Comparison of ENCODE assay signal across 12 mouse cellular contexts in genomic region chr5:146896973-146897372, GRCm38 (mm10). TPM values are rescaled to one million over a fixed set of nuclear protein-coding genes. Genes with fewer than 3 reads are reported as not detected.
DNase-seq lines count a peak whose midpoint lies in the region; ATAC-seq and TF ChIP-seq lines count a peak whose summit lies in the region.
"Had no signal": no experiment of that assay in that cellular context is flagged by ENCODE, and none has a peak within 500 bp of the region (broad histone marks: within the 10 kb centered on the region; RNA-seq: fewer than 3 reads in every experiment).

No protein-coding gene starts in this region.

- peak; percentile 10 for DNase-seq in heart, postnatal 4 days
- DNase-seq in ES-E14 (ENCODE audit: low read depth, low spot score) = no peak
- no peak for DNase-seq in adipocyte (ENCODE audit: low spot score)
- no peak for DNase-seq in hindbrain, postnatal 0 days (ENCODE audit: low spot score)
- DNase-seq in right cerebral cortex, postnatal 25 days = no peak
- DNase-seq: adrenal gland, postnatal 36 days; cerebellum, postnatal 25 days had no signal

- 63% methylated on average over 13 of the region's 13 CpGs for WGBS in heart, embryonic 11.5 days (ENCODE audit: insufficient replicate concordance)
- 77% methylated on average over 13 of the region's 13 CpGs for WGBS in hindbrain, postnatal 0 days

- H3K4me1 ChIP-seq in heart, embryonic 11.5 days (ENCODE audit: control insufficient read depth, insufficient read depth, low read length) = no peaks in the 10 kb centered on the region
- H3K4me1 ChIP-seq in ES-E14 (ENCODE audit: control insufficient read depth in 2 of 2, insufficient read depth in 2 of 2, low read length in 2 of 2, poor library complexity in 1 of 2) = peaks cover 0 to 5% of the 10 kb centered on the region in 2 experiments; a peak in 2 of 4 replicates
- H3K4me1 ChIP-seq in hindbrain, postnatal 0 days (ENCODE audit: insufficient read depth, low read length) = no peaks in the 10 kb centered on the region
- H3K4me1 ChIP-seq: forebrain, embryonic 10.5 days had no signal

- no peak for ATAC-seq in heart, embryonic 11.5 days (replicated peaks; ENCODE audit: insufficient number of reproducible peaks, low FRiP score, low TSS enrichment)
- peak; percentile 97 for ATAC-seq in inflammation-experienced regulatory T-cells, adult 6 months
- peak; percentile 96 for ATAC-seq in megakaryocyte progenitor cell, adult 5-6 weeks (replicated peaks; ENCODE audit: poor library complexity)
- no peak for ATAC-seq in hindbrain, postnatal 0 days

- H3K4me2 ChIP-seq in heart, embryonic 11.5 days = no peak overlapping the region
- no peak overlapping the region for H3K4me2 ChIP-seq in hindbrain, postnatal 0 days (ENCODE audit: low read depth, low read length)
- H3K4me2 ChIP-seq: hindbrain, embryonic 14.5 days had no signal

- no peak overlapping the region for H3K4me3 ChIP-seq in heart, embryonic 11.5 days (ENCODE audit: low read depth, low read length)
- H3K4me3 ChIP-seq in ES-E14 (ENCODE audit: insufficient read depth in 1 of 2, low read depth in 1 of 2, low read length in 2 of 2, poor library complexity in 1 of 2, severe bottlenecking in 1 of 2) = peak overlapping the region in 1 of 2 experiments; percentile 25; a peak in 1 of 4 replicates
- H3K4me3 ChIP-seq in hindbrain, postnatal 0 days (ENCODE audit: low read length) = no peak overlapping the region
- H3K4me3 ChIP-seq: forebrain, embryonic 10.5 days had no signal

- in situ Hi-C loops in ES-E14 (cut with MboI; ENCODE audit: low sequenced_read_pairs in 2 of 2, unreplicated experiment in 2 of 2) = loop anchor here in 1 of 2 experiments (10.0 kb wide), 1 partner anchor 192 kb away; no protein-coding TSS in a partner anchor

- H3K9me3 ChIP-seq in heart, embryonic 11.5 days (replicated peaks; ENCODE audit: control insufficient read depth, low read length) = no peaks in the 10 kb centered on the region
- H3K9me3 ChIP-seq in ES-E14 (ENCODE audit: control insufficient read depth, insufficient read depth, low read depth, low read length) = no peaks in the 10 kb centered on the region
- no peaks in the 10 kb centered on the region for H3K9me3 ChIP-seq in hindbrain, postnatal 0 days (ENCODE audit: low read length)
- H3K9me3 ChIP-seq: forebrain, embryonic 10.5 days had no signal

- no peak overlapping the region for H3K27ac ChIP-seq in heart, embryonic 11.5 days (ENCODE audit: low read depth, low read length)
- H3K27ac ChIP-seq in ES-E14 (ENCODE audit: insufficient read depth, low read depth, low read length, poor library complexity, severe bottlenecking) = no peak overlapping the region; the same call in 1 of the 2 replicates
- H3K27ac ChIP-seq in hindbrain, postnatal 0 days = no peak overlapping the region
- H3K27ac ChIP-seq: forebrain, embryonic 10.5 days; hindbrain, embryonic 14.5 days had no signal

- no peak overlapping the region for H3K9ac ChIP-seq in heart, embryonic 11.5 days (ENCODE audit: low read depth, low read length)
- H3K9ac ChIP-seq in ES-E14 (ENCODE audit: insufficient read depth, low read depth, low read length, poor library complexity, severe bottlenecking) = peak overlapping the region; percentile 2; the same call in 1 of the 2 replicates
- no peak overlapping the region for H3K9ac ChIP-seq in hindbrain, postnatal 0 days (replicated peaks; ENCODE audit: low read length)
- H3K9ac ChIP-seq: hindbrain, embryonic 14.5 days had no signal

- H3K36me3 ChIP-seq in heart, embryonic 11.5 days (ENCODE audit: control insufficient read depth, insufficient read depth, low read length) = no peaks in the 10 kb centered on the region
- H3K36me3 ChIP-seq in ES-E14 (ENCODE audit: control insufficient read depth, insufficient read depth, low read length, poor library complexity, severe bottlenecking) = no peaks in the 10 kb centered on the region
- H3K36me3 ChIP-seq in hindbrain, postnatal 0 days (ENCODE audit: insufficient read depth, low read length) = no peaks in the 10 kb centered on the region
- H3K36me3 ChIP-seq: forebrain, embryonic 10.5 days had no signal

- H3K27me3 ChIP-seq in heart, embryonic 11.5 days (ENCODE audit: control insufficient read depth, insufficient read depth, low read length) = no peaks in the 10 kb centered on the region
- H3K27me3 ChIP-seq in hindbrain, postnatal 0 days (ENCODE audit: insufficient read depth, low read length) = no peaks in the 10 kb centered on the region

- no peak for TF ChIP-seq CTCF in hindbrain, postnatal 0 days (IDR thresholded peaks at IDR 0.05; ENCODE audit: low read depth)

TF ChIP-seq in ES-E14, 5 proteins besides CTCF, POLR2A, EP300 and RAD21:
- TF ChIP-seq HCFC1 (IDR thresholded peaks at IDR 0.05; ENCODE audit: borderline replicate concordance, insufficient read depth, low read length) (no peak), MAFK (IDR thresholded peaks at IDR 0.05; ENCODE audit: insufficient read depth, low read depth, low read length) (no peak), ZC3H11A (IDR thresholded peaks at IDR 0.05; ENCODE audit: borderline replicate concordance, low read depth, low read length) (no peak), ZNF384 (IDR thresholded peaks at IDR 0.05; ENCODE audit: low read depth, low read length) (no peak), CHD2 (IDR thresholded peaks at IDR 0.05; ENCODE audit: low read depth, low read length) (no peak)

RNA-seq across cellular contexts. Expression of gene Gtf3a, which starts 51.5 kb away (rescaled TPM):
- total RNA-seq in heart, postnatal 4 days (2021) = 10 to 100 TPM; 29.2 to 29.5 TPM
- 89.2 and 98.6 TPM in 2 replicates for polyA plus RNA-seq in heart, embryonic 11.5 days (2014; fragmentation: Nextera tagmentation; extraction: Ambion mirVana)
- total RNA-seq in ES-E14 (2012; rRNA removed) = 72.3 and 80.4 TPM in 2 replicates
- 10 to 100 TPM; 13.5 to 44.2 (median 38.2) TPM for polyA plus RNA-seq in inflammation-experienced regulatory T-cells, adult 6 months (2017; shearing (Covaris generic))
- total RNA-seq in megakaryocyte progenitor cell, adult 5-6 weeks (2015) = 115 and 127 TPM in 2 replicates
- 162 and 163 TPM in 2 replicates for total RNA-seq in megakaryocyte progenitor cell, adult 5-6 weeks (2017)
- total RNA-seq in hindbrain, postnatal 0 days (2014; rRNA removed) = 53.3 and 71.5 TPM in 2 replicates
- 94.0 and 96.6 TPM in 2 replicates for polyA plus RNA-seq in hindbrain, postnatal 0 days (2015; fragmentation: Nextera tagmentation; extraction: Ambion mirVana)

RNA-seq across cellular contexts. Expression of gene Rasl11a, which starts 52.1 kb away (rescaled TPM):
- total RNA-seq in heart, postnatal 4 days (2021) = 1 to 10 TPM; 6.0 to 6.6 TPM
- 10.9 and 11.3 TPM in 2 replicates for polyA plus RNA-seq in heart, embryonic 11.5 days (2014; fragmentation: Nextera tagmentation; extraction: Ambion mirVana)
- 4.1 and 7.3 TPM in 2 replicates for total RNA-seq in ES-E14 (2012; rRNA removed)
- polyA plus RNA-seq in inflammation-experienced regulatory T-cells, adult 6 months (2017; shearing (Covaris generic)) = 10 to 100 TPM in 1 of 3 experiments, 1 to 10 TPM in 2; 6.9 to 10.7 (median 8.0) TPM
- 0.47 TPM in 1 of 2 replicates, not detected in the other for total RNA-seq in megakaryocyte progenitor cell, adult 5-6 weeks (2015)
- total RNA-seq in megakaryocyte progenitor cell, adult 5-6 weeks (2017) = not detected in 2 replicates
- 13.3 and 15.4 TPM in 2 replicates for total RNA-seq in hindbrain, postnatal 0 days (2014; rRNA removed)
- 13.2 and 13.9 TPM in 2 replicates for polyA plus RNA-seq in hindbrain, postnatal 0 days (2015; fragmentation: Nextera tagmentation; extraction: Ambion mirVana)

Comparison
In these comparisons a context has a peak if more than half of its experiments do, and no peak if none do; other contexts are left out.
1. ATAC-seq: peak in inflammation-experienced regulatory T-cells, adult 6 months (single experiment) and megakaryocyte progenitor cell, adult 5-6 weeks (single experiment); none in heart, embryonic 11.5 days (single experiment) and hindbrain, postnatal 0 days (single experiment).